Mouse (Mus musculus) MEL (cell line): ENCODE data around the gene Mettl16. TPM values are rescaled to one million over a fixed set of nuclear protein-coding genes. Genes with fewer than 3 reads are reported as not detected.
A peak's percentile ranks its signal among the peaks of the same experiment; 100 is the strongest.
"Not testable (repeated sequence)": the region's sequence is repeated elsewhere in the genome, so short reads cannot be mapped to it uniquely, and the experiment has no call there.

Experiments used
- DNase-seq: peaks from one replicate; pipeline ENCODE4 v3.0.0; 2011; ENCODE audit warnings: low read depth, low spot score
- H3K27ac ChIP-seq: 2 replicates; pipeline ENCODE4 v1.5.1; 2012; ENCODE audit warnings: low read depth, mild to moderate bottlenecking, control low read depth, low read length, moderate library complexity; ENCODE audit not compliant: control insufficient read depth
- H3K27me3 ChIP-seq, 2 experiments: fragments of 150-350 bp in 1 of 2; sonication (generic) in 1 of 2; 2 replicates each; pipeline ENCODE4 v1.6.1; 2012; ENCODE audit warnings: low read length in 2 of 2, mild to moderate bottlenecking in 2 of 2, improper control_type of control experiment in 1 of 2, moderate library complexity in 1 of 2; ENCODE audit not compliant: insufficient read depth in 2 of 2, control insufficient read depth in 1 of 2
- H3K36me3 ChIP-seq, 2 experiments: 2 replicates each; pipeline ENCODE4 v1.6.1; 2012 to 2014; ENCODE audit warnings: low read length in 2 of 2, improper control_type of control experiment in 1 of 2, inconsistent platforms in 1 of 2, mild to moderate bottlenecking in 1 of 2; ENCODE audit not compliant: insufficient read depth in 2 of 2, control insufficient read depth in 1 of 2
- H3K4me1 ChIP-seq, 2 experiments: fragments of 150-350 bp in 1 of 2; sonication (generic) in 1 of 2; 2 replicates each; pipeline ENCODE4 v1.6.1; 2012; ENCODE audit warnings: low read length in 2 of 2, improper control_type of control experiment in 1 of 2, mild to moderate bottlenecking in 1 of 2; ENCODE audit not compliant: insufficient read depth in 2 of 2, control insufficient read depth in 1 of 2
- H3K4me3 ChIP-seq, 2 experiments: fragments of 150-350 bp in 1 of 2; sonication (generic) in 1 of 2; 2 replicates each; pipeline ENCODE4 v1.5.1; 2012; ENCODE audit warnings: low read depth in 2 of 2, low read length in 2 of 2, mild to moderate bottlenecking in 2 of 2, moderate library complexity in 2 of 2, control low read depth in 1 of 2, improper control_type of control experiment in 1 of 2; ENCODE audit not compliant: control insufficient read depth in 1 of 2, insufficient read depth in 1 of 2
- H3K79me2 ChIP-seq: 2 replicates; pipeline ENCODE4 v1.6.1; 2012; ENCODE audit warnings: mild to moderate bottlenecking, low read length, moderate library complexity; ENCODE audit not compliant: control insufficient read depth, poor library complexity, insufficient read depth
- H3K9ac ChIP-seq: 2 replicates; pipeline ENCODE4 v1.6.1; 2012; ENCODE audit warnings: low read depth, mild to moderate bottlenecking, control low read depth, low read length, moderate library complexity; ENCODE audit not compliant: control insufficient read depth, poor library complexity, severe bottlenecking
- H3K9me3 ChIP-seq: fragments of 150-350 bp; sonication (generic); replicated peaks from 2 replicates; pipeline ENCODE4 v1.6.1; 2012; ENCODE audit warnings: mild to moderate bottlenecking, low read length, improper control_type of control experiment, moderate library complexity; ENCODE audit not compliant: insufficient read depth
- CHD2 ChIP-seq: IDR thresholded peaks from 2 replicates; pipeline ENCODE4 v1.6.1; 2011; ENCODE audit warnings: low read length, improper control_type of control experiment
- CTCF ChIP-seq, 3 experiments: IDR thresholded peaks in 2 of 3; conservative IDR thresholded peaks in 1 of 3; 2 replicates each; pipeline ENCODE4 v1.5.1; 2011 to 2012; ENCODE audit warnings: low read length in 3 of 3, low read depth in 2 of 3, mild to moderate bottlenecking in 2 of 3, improper control_type of control experiment in 1 of 3, inconsistent platforms in 1 of 3, mixed read lengths in 1 of 3, moderate library complexity in 1 of 3; ENCODE audit not compliant: control insufficient read depth in 1 of 3, insufficient read depth in 1 of 3, poor library complexity in 1 of 3, severe bottlenecking in 1 of 3
- ELF1 ChIP-seq: IDR thresholded peaks from 2 replicates; pipeline ENCODE4 v1.6.1; 2014; ENCODE audit warnings: low read depth, mild to moderate bottlenecking, inconsistent platforms, low read length, improper control_type of control experiment, moderate library complexity
- EP300 ChIP-seq, 2 experiments: IDR thresholded peaks; 2 replicates each; pipeline ENCODE4 v1.6.1; 2011; ENCODE audit warnings: improper control_type of control experiment in 2 of 2, low read length in 2 of 2, low read depth in 1 of 2, mild to moderate bottlenecking in 1 of 2
- JUND ChIP-seq: IDR thresholded peaks from 2 replicates; pipeline ENCODE4 v1.6.1; 2011; ENCODE audit warnings: low read depth, mild to moderate bottlenecking, improper control_type of control experiment, low read length
- MEF2A ChIP-seq: IDR thresholded peaks from 2 replicates; pipeline ENCODE4 v1.6.1; 2014; ENCODE audit warnings: low read depth, mild to moderate bottlenecking, inconsistent platforms, low read length, improper control_type of control experiment; ENCODE audit not compliant: poor library complexity, insufficient replicate concordance, severe bottlenecking; ENCODE audit errors: extremely low read depth
- MYC ChIP-seq: IDR thresholded peaks from 2 replicates; pipeline ENCODE4 v1.6.1; 2011; ENCODE audit warnings: low read depth, mild to moderate bottlenecking, low read length, improper control_type of control experiment, moderate library complexity
- POLR2A ChIP-seq, 2 experiments: IDR thresholded peaks; 2 replicates each; pipeline ENCODE4 v1.6.1; 2011 to 2012; ENCODE audit warnings: low read length in 2 of 2, mild to moderate bottlenecking in 2 of 2, control low read depth in 1 of 2, improper control_type of control experiment in 1 of 2, low read depth in 1 of 2, moderate library complexity in 1 of 2; ENCODE audit not compliant: control insufficient read depth in 1 of 2, insufficient read depth in 1 of 2, poor library complexity in 1 of 2
- RAD21 ChIP-seq: IDR thresholded peaks from 2 replicates; pipeline ENCODE4 v1.6.1; 2011; ENCODE audit warnings: mild to moderate bottlenecking, low read depth, low read length, improper control_type of control experiment
- RCOR1 ChIP-seq: IDR thresholded peaks from 2 replicates; pipeline ENCODE4 v1.6.1; 2012; ENCODE audit warnings: low read depth, mild to moderate bottlenecking, inconsistent platforms, low read length, improper control_type of control experiment
- TCF12 ChIP-seq: IDR thresholded peaks from 2 replicates; pipeline ENCODE4 v1.6.1; 2014; ENCODE audit warnings: low read depth, mild to moderate bottlenecking, inconsistent platforms, low read length, improper control_type of control experiment, moderate library complexity
- UBTF ChIP-seq: IDR thresholded peaks from 2 replicates; pipeline ENCODE4 v1.6.1; 2012; ENCODE audit warnings: low read depth, mild to moderate bottlenecking, inconsistent platforms, low read length, improper control_type of control experiment, moderate library complexity, borderline replicate concordance; ENCODE audit not compliant: insufficient read depth
- ZC3H11A ChIP-seq: IDR thresholded peaks from 2 replicates; pipeline ENCODE4 v1.6.1; 2012; ENCODE audit warnings: low read depth, mild to moderate bottlenecking, inconsistent platforms, low read length, improper control_type of control experiment
- polyA plus RNA-seq, 2 experiments: library from polyadenylated mRNA; stranded (reverse) in 1 of 2; unstranded in 1 of 2; fragments of >175 nt in 1 of 2; fragments of >200 nt in 1 of 2; gene quantifications; 2 replicates each; pipeline versions ENCODE4 v1.2.1 to v1.2.4; 2012; ENCODE audit warnings: low replicate concordance in 2 of 2, low read depth in 1 of 2; ENCODE audit not compliant: insufficient read length in 2 of 2, insufficient read depth in 1 of 2, missing spikeins in 1 of 2
- total RNA-seq: library from RNA; depleted of rRNA; stranded (reverse); fragments of 300-350 nt; gene quantifications from 2 replicates; pipeline ENCODE4 v1.2.3, GENCODE M21; 2012

The Mettl16 gene
- total and polyA plus RNA-seq, 3 experiments: 76.3 to 116 TPM; not detected in 1

DNA sequence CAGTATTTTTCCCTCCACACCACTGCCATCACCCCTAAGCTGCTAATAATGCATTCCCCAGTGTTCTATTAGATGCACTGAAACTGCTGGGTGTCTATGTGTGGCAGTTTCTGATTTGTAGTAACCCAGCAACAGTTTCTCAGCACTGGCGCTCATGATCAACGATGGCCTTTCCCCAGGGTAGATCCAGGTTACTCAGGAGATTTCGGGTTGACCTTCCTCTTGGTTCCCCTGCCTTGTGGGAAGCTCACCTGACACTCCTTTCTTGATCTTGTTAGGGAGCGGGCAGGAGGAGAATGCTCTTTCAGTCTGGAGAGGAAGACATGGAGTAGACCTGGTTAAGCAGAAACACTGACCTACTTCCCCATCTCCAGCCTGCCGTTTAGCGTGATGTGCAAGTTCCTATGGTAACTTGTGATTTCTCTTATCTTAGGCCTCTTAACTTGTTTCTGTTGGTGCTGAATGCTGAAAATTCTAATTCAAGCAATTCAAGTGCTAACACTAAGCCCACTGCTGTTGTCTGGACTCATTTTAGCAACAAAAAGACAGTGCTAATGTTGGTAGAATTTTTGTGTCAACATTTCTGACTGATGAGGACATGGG, 37.7 kb downstream of the Mettl16 start (continued):
- TF ChIP-seq POLR2A (IDR thresholded peaks at IDR 0.05; ENCODE audit: control insufficient read depth in 1 of 2, insufficient read depth in 1 of 2, low read depth in 1 of 2, low read length in 2 of 2, poor library complexity in 1 of 2) (no peak), RCOR1 (peak; percentile 74), CTCF (IDR thresholded peaks at IDR 0.05 in 2 of 3, conservative IDR thresholded peaks at IDR 0.05 in 1 of 3; ENCODE audit: control insufficient read depth in 1 of 3, insufficient read depth in 1 of 3, low read depth in 2 of 3, low read length in 3 of 3, poor library complexity in 1 of 3, severe bottlenecking in 1 of 3) (no peak), UBTF (no peak), TCF12 (0 out of 2 replicates have a peak, but pooled peaks have one; percentile 22), JUND (no peak), ZC3H11A (no peak), MEF2A (no peak), ELF1 (no peak; the same call in 1 of the 2 replicates), CHD2 (no peak), RAD21 (no peak)

DNA sequence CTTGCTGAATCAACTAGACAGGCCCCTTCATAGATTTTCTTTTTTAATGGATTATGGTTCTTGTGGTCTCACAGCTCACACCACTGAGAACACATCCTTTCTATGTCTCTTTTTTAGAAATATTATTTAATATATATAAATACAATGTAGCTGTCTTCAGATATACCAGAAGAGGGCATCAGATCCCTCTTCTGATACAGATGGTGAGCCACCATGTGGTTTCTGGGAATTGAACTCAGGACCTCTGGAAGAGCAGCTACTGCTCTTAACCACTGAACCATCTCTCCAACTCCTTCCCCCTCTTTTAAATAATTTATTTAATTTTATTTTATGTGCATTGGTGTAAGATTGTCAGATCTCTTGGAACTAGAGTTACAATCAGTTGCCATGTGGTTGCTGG, 39.5 kb downstream of the Mettl16 start:
- no peaks in the 10 kb centered on the region for H3K9me3 ChIP-seq
- no peak overlapping the region for H3K4me3 ChIP-seq
- H3K36me3 ChIP-seq: peaks cover 20 to 36% of the 10 kb centered on the region in 2 experiments
- H3K4me1 ChIP-seq: peaks cover 0 to 6% of the 10 kb centered on the region in 2 experiments; a peak in 2 of 4 replicates
- peaks cover 2% of the 10 kb centered on the region for H3K79me2 ChIP-seq
- TF ChIP-seq CTCF (IDR thresholded peaks at IDR 0.05 in 2 of 3, conservative IDR thresholded peaks at IDR 0.05 in 1 of 3; ENCODE audit: control insufficient read depth in 1 of 3, insufficient read depth in 1 of 3, low read depth in 2 of 3, low read length in 3 of 3, poor library complexity in 1 of 3, severe bottlenecking in 1 of 3) (peak in 1 of 3 experiments; percentile 19; a peak in 1 of 6 replicates), ZC3H11A (0 out of 2 replicates have a peak, but pooled peaks have one; percentile 8), MYC (peak; percentile 58; the same call in 1 of the 2 replicates), EP300 (IDR thresholded peaks at IDR 0.05; ENCODE audit: low read depth in 1 of 2, low read length in 2 of 2) (no peak), RAD21 (peak; percentile 12)
- H3K27ac ChIP-seq: no peak overlapping the region
- H3K9ac ChIP-seq: no peak overlapping the region
- H3K27me3 ChIP-seq: no peaks in the 10 kb centered on the region
- no peak for DNase-seq

DNA sequence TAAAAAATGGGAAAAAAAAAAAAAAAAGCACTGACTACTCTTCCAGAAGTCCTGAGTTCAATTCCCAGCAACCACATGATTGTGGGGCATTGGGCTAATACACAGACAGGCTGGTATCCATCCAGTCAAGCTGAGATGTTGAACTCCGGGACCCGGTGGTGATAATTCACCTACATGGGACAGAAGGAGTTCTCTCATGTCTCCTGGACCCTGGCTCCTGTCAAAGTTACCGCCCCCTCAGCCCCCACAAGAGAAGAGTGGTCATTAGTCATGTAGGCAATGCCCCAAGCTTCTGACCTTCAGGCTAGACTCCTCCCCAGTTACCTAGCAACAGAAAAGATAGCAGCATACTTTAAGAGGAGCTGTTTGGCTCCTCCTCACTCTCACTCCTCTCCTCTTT, 40.4 kb downstream of the Mettl16 start:
- H3K9me3 ChIP-seq, DNase-seq, H3K27me3 ChIP-seq, H3K79me2 ChIP-seq, H3K27ac ChIP-seq, H3K4me3 ChIP-seq, H3K4me1 ChIP-seq, H3K9ac ChIP-seq: not testable (repeated sequence)
- peaks cover 20 to 35% of the 10 kb centered on the region in 2 experiments for H3K36me3 ChIP-seq
